Mouse (Mus musculus) megakaryocyte, embryonic 14.5 days (primary cell): ENCODE measurements around the gene Zfp579.

Source experiments
- FLI1 ChIP-seq: IDR thresholded peaks from 2 replicates; pipeline ENCODE4 v1.6.1; 2012; ENCODE audit warnings: low read length, inconsistent platforms, mixed read lengths
- GATA1 ChIP-seq: IDR thresholded peaks from 3 replicates; pipeline ENCODE4 v1.6.1; 2012; ENCODE audit warnings: mixed read lengths, low read length, inconsistent platforms, borderline replicate concordance

DNA sequence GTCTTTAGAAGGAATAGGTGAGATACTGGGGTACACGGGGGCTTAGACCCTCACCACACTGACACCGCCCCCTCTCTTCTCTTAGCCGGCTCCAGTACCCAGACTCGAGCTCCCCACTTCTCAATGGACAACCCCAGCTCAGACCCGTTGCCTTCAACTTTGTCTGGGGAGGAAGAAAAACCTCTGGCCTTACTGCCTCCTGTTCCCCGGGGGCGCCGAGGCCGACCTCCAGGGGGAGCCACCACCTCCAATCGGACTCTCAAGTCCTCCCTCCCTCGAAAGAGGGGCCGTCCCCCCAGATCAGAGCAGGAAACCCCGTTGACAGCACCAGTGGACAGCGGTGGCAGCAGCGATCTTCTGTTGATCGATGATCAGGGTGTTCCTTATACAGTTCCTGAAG is 21.4 kb upstream of the Zfp579 start:
- TF ChIP-seq FLI1 = no peak
- TF ChIP-seq GATA1 = no peak
